Mouse (Mus musculus) forebrain, postnatal 0 days (tissue): ENCODE results near the gene Fndc4. TPM values are rescaled to one million over a fixed set of nuclear protein-coding genes. Genes with fewer than 3 reads are reported as not detected.

ENCODE experiments used
- ATAC-seq: fragments of 200-750 bp; cut with Nextera tagmentation; 2 replicates; pipeline ENCODE4 v1.8.0; 2017; ENCODE audit warnings: mild to moderate bottlenecking, moderate library complexity
- DNase-seq: peaks from one replicate; pipeline ENCODE4 v3.0.0-alpha.2; 2015
- H3K27ac ChIP-seq: fragments of 300-500 bp; sonication (generic); 2 replicates; pipeline ENCODE4 v1.5.1; 2014; ENCODE audit warnings: low read depth, mild to moderate bottlenecking, antibody characterized with exemption, low read length, moderate library complexity, mixed read lengths
- H3K27me3 ChIP-seq: fragments of 300-500 bp; sonication (generic); 2 replicates; pipeline ENCODE4 v1.6.1; 2014; ENCODE audit warnings: mild to moderate bottlenecking, low read length, mixed read lengths; ENCODE audit not compliant: insufficient read depth
- H3K36me3 ChIP-seq: fragments of 300-500 bp; sonication (generic); 2 replicates; pipeline ENCODE4 v1.6.1; 2014; ENCODE audit warnings: mild to moderate bottlenecking, moderate library complexity; ENCODE audit not compliant: insufficient read depth
- H3K4me1 ChIP-seq: fragments of 300-500 bp; sonication (generic); 2 replicates; pipeline ENCODE4 v1.6.1; 2014; ENCODE audit warnings: antibody characterized with exemption; ENCODE audit not compliant: insufficient read depth
- H3K4me2 ChIP-seq: fragments of 300-500 bp; sonication (generic); 2 replicates; pipeline ENCODE4 v1.6.1; 2014; ENCODE audit warnings: low read depth, mild to moderate bottlenecking, moderate library complexity
- H3K4me3 ChIP-seq: fragments of 300-500 bp; sonication (generic); 2 replicates; pipeline ENCODE4 v1.5.1; 2014; ENCODE audit warnings: low read depth, low read length, mixed read lengths
- H3K9ac ChIP-seq: fragments of 300-500 bp; sonication (generic); 2 replicates; pipeline ENCODE4 v1.6.1; 2014; ENCODE audit warnings: mild to moderate bottlenecking
- H3K9me3 ChIP-seq: fragments of 300-500 bp; sonication (generic); 2 replicates; pipeline ENCODE4 v1.6.1; 2016; ENCODE audit warnings: low read length
- CTCF ChIP-seq: sonication (generic); IDR thresholded peaks from 2 replicates; pipeline ENCODE4 v1.5.1; 2016; ENCODE audit warnings: antibody characterized with exemption, control low read depth, low read depth
- WGBS: fragments of 180-500 bp; shearing (Covaris S2); extraction: QIAGEN DNeasy Blood & Tissue Kit; methylation state at CpG from one replicate; pipeline ENCODE4 v1.1.7; 2014; 5-methylcytosine and 5-hydroxymethylcytosine counted together
- polyA plus RNA-seq: library from polyadenylated mRNA; unstranded; fragments of >200 nt; fragmentation: Nextera tagmentation; extraction: Ambion mirVana; gene quantifications from 2 replicates; pipeline ENCODE4 v1.2.1, GENCODE M21; 2015
- total RNA-seq: library from RNA; depleted of rRNA; stranded (reverse); fragments of >200 nt; gene quantifications from 2 replicates; pipeline ENCODE4 v1.2.3, GENCODE M21; 2014

The Fndc4 gene
- total and polyA plus RNA-seq, 2 experiments from 2014 or later = 108 to 156 TPM

GRCm38 (mm10) chr5:31267686-31268085 is 28.2 kb downstream of the Fndc4 start:
- peaks cover 81% of the 10 kb centered on the region for H3K36me3 ChIP-seq
- no peak for TF ChIP-seq CTCF
- H3K9me3 ChIP-seq = no peaks in the 10 kb centered on the region
- no peak overlapping the region for H3K4me2 ChIP-seq
- H3K27ac ChIP-seq = no peak overlapping the region
- 29% methylated on average over 6 of the region's 6 CpGs for WGBS
- DNase-seq (no peak), ATAC-seq (no peak)
- H3K4me3 ChIP-seq = no peak overlapping the region
- H3K9ac ChIP-seq = no peak overlapping the region
- no peaks in the 10 kb centered on the region for H3K27me3 ChIP-seq
- no peaks in the 10 kb centered on the region for H3K4me1 ChIP-seq

DNA sequence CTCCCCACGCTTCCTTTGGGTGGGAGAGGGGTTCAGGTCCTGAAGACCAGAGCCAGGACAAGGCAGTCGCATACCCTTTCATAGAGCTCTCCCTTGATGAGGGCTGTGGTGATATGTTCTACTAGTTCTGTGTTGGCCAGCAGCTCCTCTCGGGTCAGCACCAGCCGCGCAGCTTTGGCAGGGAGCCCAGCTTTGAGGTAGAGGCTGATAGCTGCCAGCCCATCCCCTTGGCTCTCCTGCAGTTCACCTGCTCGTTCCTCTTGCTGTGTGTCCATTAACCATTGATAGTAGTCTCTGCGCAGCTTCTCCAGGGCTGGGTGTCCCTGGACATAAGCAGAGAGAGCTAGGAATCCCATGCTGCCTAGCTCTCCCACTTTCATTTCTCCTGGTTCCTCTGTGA is 29.8 kb downstream of the Fndc4 start:
- H3K27ac ChIP-seq = no peak overlapping the region
- 82% methylated on average over 7 of the region's 7 CpGs for WGBS
- no peak for DNase-seq
- TF ChIP-seq CTCF = no peak
- peaks cover 87% of the 10 kb centered on the region for H3K36me3 ChIP-seq
- no peak overlapping the region for H3K4me3 ChIP-seq
- no peak overlapping the region for H3K9ac ChIP-seq
- no peaks in the 10 kb centered on the region for H3K27me3 ChIP-seq
- no peaks in the 10 kb centered on the region for H3K9me3 ChIP-seq
- ATAC-seq = no peak
- H3K4me1 ChIP-seq = no peaks in the 10 kb centered on the region
- no peak overlapping the region for H3K4me2 ChIP-seq

- TF ChIP-seq CTCF = no peak
- WGBS = 90% methylated on average over 11 of the region's 11 CpGs
- H3K27ac ChIP-seq = no peak overlapping the region
- H3K4me1 ChIP-seq = no peaks in the 10 kb centered on the region
- no peak for ATAC-seq
- peaks cover 74% of the 10 kb centered on the region for H3K36me3 ChIP-seq
- no peaks in the 10 kb centered on the region for H3K9me3 ChIP-seq
- H3K4me3 ChIP-seq = no peak overlapping the region
- no peak for DNase-seq
- no peaks in the 10 kb centered on the region for H3K27me3 ChIP-seq
- no peak overlapping the region for H3K4me2 ChIP-seq
- no peak overlapping the region for H3K9ac ChIP-seq
Measured at GRCm38 (mm10) chr5:31257616-31258015, 38.3 kb downstream of the Fndc4 start.

GRCm38 (mm10) chr5:31255971-31256370 is 39.9 kb downstream of the Fndc4 start:
- DNase-seq = no peak
- no peak for ATAC-seq
- H3K27me3 ChIP-seq = no peaks in the 10 kb centered on the region
- TF ChIP-seq CTCF = no peak
- H3K9ac ChIP-seq = no peak overlapping the region
- WGBS = 83% methylated on average over 2 of the region's 2 CpGs
- peaks cover 71% of the 10 kb centered on the region for H3K36me3 ChIP-seq
- H3K27ac ChIP-seq = no peak overlapping the region
- H3K9me3 ChIP-seq = no peaks in the 10 kb centered on the region
- H3K4me3 ChIP-seq = no peak overlapping the region
- no peak overlapping the region for H3K4me2 ChIP-seq
- no peaks in the 10 kb centered on the region for H3K4me1 ChIP-seq

DNA sequence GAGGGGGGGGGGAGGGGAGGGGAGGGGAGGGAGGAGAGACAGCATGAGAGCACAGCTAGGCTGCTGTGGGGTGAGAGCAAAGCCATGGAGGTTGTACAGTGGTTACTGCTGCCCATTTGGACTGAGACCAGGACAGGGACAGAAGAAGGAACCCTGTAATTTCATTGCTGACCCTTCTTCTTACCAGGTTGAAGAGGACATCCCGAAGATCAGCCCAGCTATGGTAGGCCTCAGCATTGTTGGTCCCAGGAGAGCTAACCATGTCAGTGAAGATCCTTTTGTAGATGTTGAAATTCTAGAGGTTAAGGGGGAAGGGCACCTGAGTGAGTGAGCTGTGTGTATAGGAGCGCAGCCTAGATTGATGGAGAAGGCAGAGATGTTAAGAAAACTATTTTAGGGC is 40.5 kb downstream of the Fndc4 start:
- TF ChIP-seq CTCF = no peak
- no peak overlapping the region for H3K4me2 ChIP-seq
- no peak for DNase-seq
- no peaks in the 10 kb centered on the region for H3K9me3 ChIP-seq
- 96% methylated on average over 2 of the region's 2 CpGs for WGBS
- H3K36me3 ChIP-seq = peaks cover 71% of the 10 kb centered on the region
- no peak overlapping the region for H3K27ac ChIP-seq
- H3K4me1 ChIP-seq = no peaks in the 10 kb centered on the region
- ATAC-seq = no peak
- H3K27me3 ChIP-seq = no peaks in the 10 kb centered on the region
- H3K9ac ChIP-seq = no peak overlapping the region
- H3K4me3 ChIP-seq = no peak overlapping the region

GRCm38 (mm10) chr5:31254901-31255300 is 41.0 kb downstream of the Fndc4 start:
- H3K9ac ChIP-seq = no peak overlapping the region
- DNase-seq = no peak
- no peaks in the 10 kb centered on the region for H3K4me1 ChIP-seq
- no peaks in the 10 kb centered on the region for H3K9me3 ChIP-seq
- TF ChIP-seq CTCF = no peak
- H3K27ac ChIP-seq = no peak overlapping the region
- no peaks in the 10 kb centered on the region for H3K27me3 ChIP-seq
- H3K4me2 ChIP-seq = no peak overlapping the region
- ATAC-seq = no peak
- no peak overlapping the region for H3K4me3 ChIP-seq
- peaks cover 71% of the 10 kb centered on the region for H3K36me3 ChIP-seq
- 85% methylated on average over 8 of the region's 8 CpGs for WGBS

DNA sequence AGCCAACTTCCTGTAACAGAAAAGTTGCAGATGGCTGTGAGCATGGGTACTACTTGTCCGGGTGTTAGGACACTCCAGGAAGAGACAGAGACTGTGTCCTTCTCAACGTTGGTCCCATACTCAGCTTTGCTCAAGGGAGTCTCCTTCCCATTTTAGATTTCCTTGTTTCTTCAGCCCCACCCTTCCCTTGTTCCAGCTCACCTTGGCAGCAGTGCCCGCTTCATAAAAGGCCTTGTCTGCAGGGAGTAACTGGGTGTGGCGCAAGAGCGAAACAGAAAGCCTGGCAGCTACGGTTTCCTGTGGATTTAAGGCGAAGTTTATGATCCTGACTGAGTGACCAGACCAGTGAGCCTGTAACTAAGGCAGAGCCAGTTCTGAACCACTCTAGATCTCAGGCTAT is 41.4 kb downstream of the Fndc4 start:
- Histone ChIP-seq H3K27ac (no peak overlapping the region), H3K4me3 (no peak overlapping the region), H3K4me1 (no peaks in the 10 kb centered on the region), H3K36me3 (peaks cover 71% of the 10 kb centered on the region), H3K9ac (no peak overlapping the region), H3K9me3 (no peaks in the 10 kb centered on the region), H3K27me3 (no peaks in the 10 kb centered on the region), H3K4me2 (no peak overlapping the region)
- WGBS = 85% methylated on average over 7 of the region's 7 CpGs
- ATAC-seq (no peak), DNase-seq (no peak)
- TF ChIP-seq CTCF = no peak

GRCm38 (mm10) chr5:31253806-31254205 is 42.1 kb downstream of the Fndc4 start:
- H3K4me1 ChIP-seq = no peaks in the 10 kb centered on the region
- H3K27me3 ChIP-seq = no peaks in the 10 kb centered on the region
- DNase-seq (no peak), ATAC-seq (no peak)
- WGBS = 97% methylated on average over 8 of the region's 8 CpGs
- no peak overlapping the region for H3K27ac ChIP-seq
- no peak overlapping the region for H3K9ac ChIP-seq
- no peak overlapping the region for H3K4me2 ChIP-seq
- peaks cover 73% of the 10 kb centered on the region for H3K36me3 ChIP-seq
- no peaks in the 10 kb centered on the region for H3K9me3 ChIP-seq
- no peak overlapping the region for H3K4me3 ChIP-seq
- no peak for TF ChIP-seq CTCF
